Mouse (Mus musculus): ENCODE data around the gene Btbd35f20.
"Not testable (repeated sequence)": the region's sequence is repeated elsewhere in the genome, so short reads cannot be mapped to it uniquely, and the experiment has no call there.

Gene Btbd35f20

GRCm38 (mm10) chrX:4291145-4291544 lies at the start of gene Btbd35f20:
TSS of gene Btbd35f20 (minus strand) at chrX:4291245.
- DNase-seq (ENCODE audit: low spot score), result not testable (repeated sequence)

Measured in ovary, postnatal 10 days (tissue).